Mouse (Mus musculus) gastrocnemius, postnatal 36 days (tissue): Measurements from ENCODE around the gene Grap2. TPM values are rescaled to one million over a fixed set of nuclear protein-coding genes. Genes with fewer than 3 reads are reported as not detected.
A peak's percentile ranks its signal among the peaks of the same experiment; 100 is the strongest.

Source experiments
- DNase-seq, 2 experiments: peaks; one replicate each; pipeline ENCODE4 v3.0.0; 2022
- intact Hi-C: fragments of 180-260 bp; cut with DNase I; formaldehyde crosslinking; loops from one replicate; pipeline ENCODE4 v1.15.1; 2025
- total RNA-seq, 2 experiments: library from RNA; stranded (reverse); gene quantifications; 2 replicates each; pipeline ENCODE4 v1.2.3; 2021

The Grap2 gene
- total RNA-seq, 2 experiments from 2014 or later = 0.07 to 1.4 TPM

GRCm38 (mm10) chr15:80631311-80631710 lies 58.9 kb downstream of the Grap2 start:
- no peak for DNase-seq
- intact Hi-C loops = no loop called here

GRCm38 (mm10) chr15:80632280-80632893 lies 60.0 kb downstream of the Grap2 start:
- no peak for DNase-seq
- intact Hi-C loops = no loop called here

GRCm38 (mm10) chr15:80634391-80635193 lies 62.2 kb downstream of the Grap2 start:
- DNase-seq = no peak
- intact Hi-C loops = loop anchor here (5.0 kb wide), 1 partner anchor 58 kb away; no protein-coding TSS in a partner anchor

GRCm38 (mm10) chr15:80636757-80637372 lies 64.5 kb downstream of the Grap2 start:
- intact Hi-C loops = loop anchor here (5.0 kb wide), 1 partner anchor 55 kb away; no protein-coding TSS in a partner anchor
- DNase-seq = no peak

GRCm38 (mm10) chr15:80639071-80639702 lies 66.8 kb downstream of the Grap2 start:
- no peak for DNase-seq
- intact Hi-C loops = loop anchor here (5.0 kb wide), 1 partner anchor 53 kb away; no protein-coding TSS in a partner anchor

- no peak for DNase-seq
- intact Hi-C loops = loop anchor here (5.0 kb wide), 1 partner anchor 52 kb away; no protein-coding TSS in a partner anchor
Observed at GRCm38 (mm10) chr15:80639874-80640273, 67.5 kb downstream of the Grap2 start.

GRCm38 (mm10) chr15:80641702-80642435 lies 69.5 kb downstream of the Grap2 start:
- intact Hi-C loops = no loop called here
- no peak for DNase-seq

- no peak for DNase-seq
- intact Hi-C loops = no loop called here
Observed at GRCm38 (mm10) chr15:80645006-80645797, 72.8 kb downstream of the Grap2 start.

GRCm38 (mm10) chr15:80648977-80649606 lies 76.7 kb downstream of the Grap2 start:
- intact Hi-C loops = no loop called here
- DNase-seq = no peak

GRCm38 (mm10) chr15:80650412-80650811 lies 78.0 kb downstream of the Grap2 start:
- intact Hi-C loops = no loop called here

GRCm38 (mm10) chr15:80653865-80654264 lies 81.5 kb downstream of the Grap2 start:
- intact Hi-C loops = no loop called here
- no peak for DNase-seq

More at GRCm38 (mm10) chr15:80650412-80650811, 78.0 kb downstream of the Grap2 start:
- DNase-seq = no peak

GRCm38 (mm10) chr15:80658815-80659471 lies 86.5 kb downstream of the Grap2 start:
- DNase-seq = no peak
- intact Hi-C loops = no loop called here

- no peak for DNase-seq
- intact Hi-C loops = no loop called here
Observed at GRCm38 (mm10) chr15:80660963-80661362, 88.6 kb downstream of the Grap2 start.

- intact Hi-C loops = no loop called here
Observed at GRCm38 (mm10) chr15:80664444-80664843, 92.0 kb downstream of the Grap2 start.

GRCm38 (mm10) chr15:80671295-80672252 lies 99.2 kb downstream of the Grap2 start, which contains the start of gene Fam83f:
Gene Fam83f, plus strand, starts transcription at chr15:80671847.
- intact Hi-C loops = no loop called here
- DNase-seq = peak in 1 of 2 experiments; percentile 24

More at GRCm38 (mm10) chr15:80664444-80664843, 92.0 kb downstream of the Grap2 start:
- no peak for DNase-seq

GRCm38 (mm10) chr15:80672810-80673209 lies 100.4 kb downstream of the Grap2 start:
- intact Hi-C loops = no loop called here
- no peak for DNase-seq
